Mouse (Mus musculus) layer of hippocampus, postnatal 14 days (tissue): ENCODE data around the gene Rora. TPM values are rescaled to one million over a fixed set of nuclear protein-coding genes. Genes with fewer than 3 reads are reported as not detected.

Experiments used
- DNase-seq, 2 experiments: peaks; one replicate each; pipeline ENCODE4 v3.0.0; 2021 to 2022; ENCODE audit warnings: low spot score in 2 of 2, mixed read lengths in 1 of 2
- total RNA-seq, 2 experiments: library from RNA; stranded (reverse); gene quantifications; 2 replicates each; pipeline ENCODE4 v1.2.3; 2021

Rora gene
- total RNA-seq, 2 experiments from 2014 or later: 29.3 to 49.5 TPM

GRCm38 (mm10) chr9:69376982-69377653 is 723.5 kb downstream of the Rora start:
- no peak for DNase-seq

- no peak for DNase-seq
These were observed 724.1 kb downstream of the Rora start for GRCm38 (mm10) chr9:69377654-69378045.

- no peak for DNase-seq
These were observed 727.0 kb downstream of the Rora start for GRCm38 (mm10) chr9:69380546-69380945.

GRCm38 (mm10) chr9:69381741-69382140 is 728.2 kb downstream of the Rora start:
- no peak for DNase-seq

GRCm38 (mm10) chr9:69384475-69384874 is 730.9 kb downstream of the Rora start:
- no peak for DNase-seq

GRCm38 (mm10) chr9:69384905-69385304 is 731.3 kb downstream of the Rora start:
- no peak for DNase-seq

- DNase-seq: no peak
These were observed 733.7 kb downstream of the Rora start for GRCm38 (mm10) chr9:69387296-69387695.

- no peak for DNase-seq
These were observed 737.0 kb downstream of the Rora start for GRCm38 (mm10) chr9:69390631-69391030.

- no peak for DNase-seq
These were observed 740.6 kb downstream of the Rora start for GRCm38 (mm10) chr9:69394234-69394633.

- DNase-seq: no peak
These were observed 743.8 kb downstream of the Rora start for GRCm38 (mm10) chr9:69397432-69397759.

- peak; percentile 72 to 78 for DNase-seq
These were observed 744.3 kb downstream of the Rora start, which contains the start of gene Ice2 for GRCm38 (mm10) chr9:69397760-69398452. TSS of gene Ice2 (plus strand) at chr9:69397906.

GRCm38 (mm10) chr9:69398453-69398850 is 744.9 kb downstream of the Rora start:
- no peak for DNase-seq

- no peak for DNase-seq
These were observed 751.1 kb downstream of the Rora start for GRCm38 (mm10) chr9:69404671-69405070.

GRCm38 (mm10) chr9:69419476-69419875 is 765.9 kb downstream of the Rora start:
- DNase-seq: no peak

GRCm38 (mm10) chr9:69430531-69430930 is 776.9 kb downstream of the Rora start:
- no peak for DNase-seq

- DNase-seq: peak in 1 of 2 experiments; percentile 15
These were observed 778.4 kb downstream of the Rora start for GRCm38 (mm10) chr9:69431863-69432555.

GRCm38 (mm10) chr9:69435194-69435593 is 781.6 kb downstream of the Rora start:
- DNase-seq: no peak

- no peak for DNase-seq
These were observed 782.1 kb downstream of the Rora start for GRCm38 (mm10) chr9:69435662-69436061.
